Mouse (Mus musculus): ENCODE results near the gene Rwdd4a.

Rwdd4a gene

GRCm38 (mm10) chr8:47533344-47534125 lies at the start of gene Rwdd4a, which contains the start of gene Trappc11:
Gene Rwdd4a (plus strand): TSS chr8:47533664.
Gene Trappc11 (minus strand): TSS chr8:47533470.
- peak; percentile 94 for DNase-seq (ENCODE audit: low spot score)

GRCm38 (mm10) chr8:47487231-47487630 lies 46.2 kb upstream of the Rwdd4a start:
- no peak for DNase-seq (ENCODE audit: low spot score)

DNA sequence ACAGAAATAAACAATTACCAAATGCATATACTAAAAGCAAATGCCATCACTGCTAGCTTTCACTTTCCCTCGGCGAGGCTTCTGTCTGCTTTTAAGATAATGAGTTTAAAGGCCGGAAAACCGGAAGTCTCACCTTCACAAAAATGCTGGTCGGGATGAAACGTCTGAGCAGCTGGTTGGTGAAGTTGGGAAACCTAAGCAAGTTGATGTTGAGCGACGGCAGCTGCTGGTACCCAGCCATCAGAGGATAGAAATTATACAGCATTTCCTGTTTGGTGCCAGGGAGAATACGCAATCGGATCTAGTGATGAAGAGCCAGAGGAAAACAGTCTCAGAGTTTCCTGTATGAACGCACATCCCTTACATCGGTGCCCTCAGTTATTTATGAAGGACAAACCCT lies 40.4 kb upstream of the Rwdd4a start:
- DNase-seq (ENCODE audit: low spot score): no peak

DNA sequence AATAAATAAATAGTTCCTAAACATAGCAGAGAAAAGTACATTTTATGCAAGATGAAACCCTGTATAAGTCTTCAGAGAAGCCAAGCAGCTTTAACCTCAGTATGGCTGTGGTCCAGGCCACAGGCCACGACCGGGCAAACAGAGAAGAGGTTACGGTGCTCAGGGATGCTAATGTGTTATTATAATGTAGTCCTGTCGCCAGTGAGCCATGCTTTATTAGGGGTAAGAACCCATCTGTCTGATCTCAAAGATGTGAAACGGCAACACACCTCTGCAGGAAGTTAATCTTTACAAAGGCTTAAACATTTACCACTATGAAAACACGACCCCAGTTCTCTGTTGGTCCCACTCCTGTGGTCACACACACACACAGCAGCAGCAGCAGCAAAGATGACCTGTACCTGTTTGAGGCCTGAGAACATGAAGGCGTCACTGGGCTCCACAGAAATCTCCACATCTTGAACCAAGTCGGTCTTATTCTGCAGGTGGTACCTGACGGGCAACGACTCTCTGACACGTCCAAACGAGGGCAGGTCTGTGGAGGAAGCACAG lies 38.8 kb upstream of the Rwdd4a start:
- no peak for DNase-seq (ENCODE audit: low spot score)

DNA sequence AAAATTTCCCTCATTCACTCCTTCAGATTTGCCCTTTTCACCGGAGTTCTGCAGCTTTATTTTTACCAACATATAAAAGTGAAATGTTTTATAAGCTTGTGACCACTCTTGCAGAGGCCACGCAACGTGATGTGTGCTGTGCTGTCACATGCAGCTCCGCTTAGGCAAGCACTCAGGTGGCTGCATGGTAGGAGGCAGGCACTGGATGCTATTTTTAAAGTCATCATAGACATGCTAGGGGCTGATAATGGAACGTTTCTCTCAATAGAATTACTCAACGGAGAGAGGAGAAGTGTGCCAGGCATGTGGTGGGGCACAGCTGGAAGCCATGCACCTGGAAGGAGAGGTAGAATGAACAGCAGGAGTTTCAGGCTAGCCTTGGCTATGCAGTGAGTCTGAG lies 38.0 kb upstream of the Rwdd4a start:
- no peak for DNase-seq (ENCODE audit: low spot score)

GRCm38 (mm10) chr8:47501994-47502393 lies 31.5 kb upstream of the Rwdd4a start:
- no peak for DNase-seq (ENCODE audit: low spot score)

DNA sequence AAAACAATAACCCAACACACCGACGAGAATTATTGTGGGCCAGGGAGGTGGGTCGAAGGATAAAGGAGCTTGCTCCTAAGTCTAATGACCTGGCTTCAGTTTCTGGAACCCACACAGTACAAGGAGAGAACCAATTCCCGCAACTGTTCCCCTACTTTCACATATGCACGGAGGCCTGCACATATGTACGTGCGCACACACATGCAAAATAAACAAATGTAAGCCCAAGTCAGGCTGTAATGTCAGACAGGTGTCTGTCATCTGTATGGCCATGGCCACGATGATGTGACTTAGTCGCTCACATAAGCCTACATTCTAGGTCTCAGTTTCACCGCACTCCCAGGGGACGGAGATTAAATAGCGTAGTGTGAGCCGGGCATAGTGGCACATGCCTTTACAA lies 30.9 kb upstream of the Rwdd4a start:
- no peak for DNase-seq (ENCODE audit: low spot score)

- no peak for DNase-seq (ENCODE audit: low spot score)
Measured at GRCm38 (mm10) chr8:47505431-47505830, 28.0 kb upstream of the Rwdd4a start.

GRCm38 (mm10) chr8:47510930-47511329 lies 22.5 kb upstream of the Rwdd4a start:
- DNase-seq (ENCODE audit: low spot score): no peak

DNA sequence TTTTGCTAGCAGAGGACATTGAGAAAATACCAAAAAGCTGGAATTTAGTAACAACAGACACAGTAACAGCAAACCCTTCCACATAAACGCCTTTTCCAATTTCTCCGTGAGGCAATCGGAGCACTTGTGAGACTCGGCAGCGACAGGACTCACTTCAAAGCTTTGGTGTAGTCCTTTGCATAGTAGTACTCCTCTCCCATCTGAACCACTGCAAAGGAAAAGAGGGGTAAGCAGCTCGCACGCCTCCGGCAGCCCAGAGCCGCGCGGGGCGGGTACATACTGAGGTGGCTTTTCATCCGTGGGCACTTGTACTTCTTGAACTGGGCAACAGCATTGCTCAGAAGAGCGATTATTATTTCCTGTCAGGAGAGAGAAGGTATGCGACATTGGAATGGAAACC lies 19.9 kb upstream of the Rwdd4a start:
- DNase-seq (ENCODE audit: low spot score): no peak

DNA sequence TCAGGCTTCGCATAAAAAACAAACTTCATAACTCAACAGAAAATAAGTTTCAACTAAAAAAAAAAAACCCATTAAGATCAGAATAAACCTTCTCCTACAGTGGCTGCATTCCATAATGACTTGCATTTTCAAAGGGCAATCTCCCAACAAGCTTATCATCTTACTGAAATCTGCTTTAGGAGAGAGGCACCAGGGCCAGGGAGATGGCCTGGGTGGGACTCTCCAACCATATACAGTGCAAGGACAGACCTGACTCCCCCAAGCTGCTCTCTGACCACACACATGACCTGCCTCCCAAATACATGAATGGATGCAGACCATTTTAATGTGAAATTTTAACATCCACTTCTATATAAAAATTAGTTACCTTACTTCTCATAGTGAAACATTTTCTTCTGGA lies 5.4 kb upstream of the Rwdd4a start:
- DNase-seq (ENCODE audit: low spot score): no peak

DNA sequence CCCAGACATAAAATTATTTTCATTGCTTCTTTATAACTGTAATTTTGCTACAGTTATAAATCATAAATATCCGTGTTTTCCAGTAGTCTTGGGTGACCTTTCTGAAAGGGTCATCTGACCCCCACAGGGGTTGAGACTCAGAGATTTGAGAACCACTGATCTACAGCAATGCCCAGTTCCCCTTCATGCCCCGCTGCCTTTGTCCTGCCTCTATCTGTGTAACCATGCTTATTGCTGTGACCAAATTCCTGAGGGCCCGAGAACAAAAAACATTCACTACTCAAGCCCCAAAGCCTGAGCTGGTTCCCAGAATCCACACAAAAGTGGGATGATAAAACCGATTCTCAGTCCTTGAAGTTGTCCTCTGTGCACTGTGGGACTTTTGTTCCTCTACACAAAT lies 4.9 kb downstream of the Rwdd4a start:
- no peak for DNase-seq (ENCODE audit: low spot score)

DNA sequence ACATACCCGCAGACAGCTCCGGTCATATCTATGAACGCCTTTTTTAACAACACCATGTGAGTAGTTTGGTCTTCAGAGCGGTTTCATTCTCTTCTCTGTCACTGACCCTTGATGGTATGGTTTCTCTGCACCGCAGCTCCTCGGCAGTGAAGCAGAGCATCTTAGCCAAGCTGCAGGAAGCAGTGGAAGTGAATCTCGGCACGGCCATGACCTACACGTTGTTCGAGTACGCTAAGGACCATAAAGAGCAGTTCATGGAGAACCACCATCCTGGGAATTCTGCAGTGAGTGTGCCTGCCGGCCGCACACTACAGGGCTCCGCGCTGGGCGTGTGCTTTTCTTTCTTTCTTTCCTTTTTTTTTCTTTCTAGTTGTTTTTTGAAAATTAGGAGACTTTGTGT lies 9.3 kb downstream of the Rwdd4a start:
- DNase-seq (ENCODE audit: low spot score): no peak

- no peak for DNase-seq (ENCODE audit: low spot score)
Measured at GRCm38 (mm10) chr8:47544094-47544493, 10.6 kb downstream of the Rwdd4a start.

GRCm38 (mm10) chr8:47547102-47547501 lies 13.6 kb downstream of the Rwdd4a start:
- no peak for DNase-seq (ENCODE audit: low spot score)

DNA sequence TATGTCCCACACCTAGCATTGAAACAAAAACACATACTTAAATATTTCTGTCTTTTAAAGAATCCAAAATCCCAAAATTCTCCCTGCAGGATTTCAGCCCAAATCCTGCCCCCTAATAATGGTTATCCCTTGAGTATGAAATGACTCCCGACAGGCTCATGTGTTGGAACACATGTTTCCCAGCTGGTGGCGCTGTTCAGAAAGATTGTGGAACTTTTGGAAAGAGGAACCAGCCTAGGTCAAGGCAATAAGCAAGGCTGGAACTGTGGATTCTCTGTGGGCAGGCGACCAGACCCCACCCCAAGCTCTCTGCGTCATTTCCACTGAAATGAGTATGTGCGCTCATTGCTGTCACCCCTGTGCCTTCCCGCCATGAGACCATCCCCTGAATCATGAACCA lies 20.1 kb downstream of the Rwdd4a start:
- DNase-seq (ENCODE audit: low spot score): no peak

DNA sequence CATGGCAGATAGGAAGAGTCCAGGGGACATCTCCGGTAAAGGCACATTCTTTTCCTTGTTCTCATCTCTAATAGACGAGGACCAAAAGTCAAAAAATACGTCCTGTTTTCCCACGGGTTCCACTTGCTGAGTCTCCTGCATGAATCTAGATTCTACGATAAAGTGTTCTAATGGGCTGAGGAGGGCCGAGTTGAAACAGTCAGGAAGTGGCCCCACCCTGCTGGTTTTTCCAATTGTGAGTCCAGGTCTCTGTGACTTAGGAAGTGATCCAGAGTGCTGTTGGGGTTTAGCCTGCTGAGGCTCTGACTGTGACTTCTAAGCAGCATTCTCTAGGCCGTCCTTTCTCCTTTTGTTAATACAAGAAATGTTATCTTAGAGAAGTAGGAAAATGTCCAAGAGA lies 23.0 kb downstream of the Rwdd4a start:
- no peak for DNase-seq (ENCODE audit: low spot score)

DNA sequence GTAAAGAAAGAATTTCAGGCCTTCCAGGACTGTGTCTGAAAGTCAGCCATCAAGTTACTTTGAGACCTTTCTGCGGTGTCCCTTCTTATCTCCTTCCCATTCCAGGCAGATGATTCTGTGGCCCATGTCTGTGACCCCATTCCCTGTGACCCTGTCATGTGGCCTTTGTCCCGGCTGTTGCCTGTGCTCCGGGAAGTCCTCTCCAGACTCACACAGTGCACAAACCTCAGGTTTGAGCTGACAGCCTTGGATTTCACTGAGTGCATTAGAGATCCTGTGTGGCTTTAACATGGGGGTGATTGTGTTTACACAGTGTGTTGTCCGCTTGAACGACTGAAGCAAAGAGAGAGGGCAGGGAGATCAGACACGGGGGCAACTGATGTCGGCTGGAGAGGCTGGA lies 24.8 kb downstream of the Rwdd4a start:
- DNase-seq (ENCODE audit: low spot score): no peak

- no peak for DNase-seq (ENCODE audit: low spot score)
Measured at GRCm38 (mm10) chr8:47560801-47561200, 27.3 kb downstream of the Rwdd4a start.

DNA sequence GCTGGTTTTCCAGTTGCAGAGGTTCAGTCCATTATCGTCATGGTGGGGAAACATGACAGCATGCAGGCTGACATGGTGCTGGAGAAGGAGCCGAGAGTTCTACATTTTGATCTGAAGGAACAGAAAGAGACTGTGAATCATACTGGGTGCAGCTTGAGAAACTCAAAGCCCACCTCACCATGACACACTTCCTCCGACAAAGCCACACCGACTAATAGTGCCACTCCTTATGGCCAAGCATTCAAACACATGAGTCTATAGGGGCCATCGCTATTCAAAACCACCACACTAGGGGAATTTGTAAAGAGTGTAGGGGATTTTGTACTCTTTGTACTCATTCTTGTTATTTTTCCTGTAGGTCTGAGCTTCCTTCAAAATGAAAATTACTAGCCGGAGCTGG lies 33.1 kb downstream of the Rwdd4a start:
- no peak for DNase-seq (ENCODE audit: low spot score)

- no peak for DNase-seq (ENCODE audit: low spot score)
Measured at GRCm38 (mm10) chr8:47568098-47568497, 34.6 kb downstream of the Rwdd4a start.

DNA sequence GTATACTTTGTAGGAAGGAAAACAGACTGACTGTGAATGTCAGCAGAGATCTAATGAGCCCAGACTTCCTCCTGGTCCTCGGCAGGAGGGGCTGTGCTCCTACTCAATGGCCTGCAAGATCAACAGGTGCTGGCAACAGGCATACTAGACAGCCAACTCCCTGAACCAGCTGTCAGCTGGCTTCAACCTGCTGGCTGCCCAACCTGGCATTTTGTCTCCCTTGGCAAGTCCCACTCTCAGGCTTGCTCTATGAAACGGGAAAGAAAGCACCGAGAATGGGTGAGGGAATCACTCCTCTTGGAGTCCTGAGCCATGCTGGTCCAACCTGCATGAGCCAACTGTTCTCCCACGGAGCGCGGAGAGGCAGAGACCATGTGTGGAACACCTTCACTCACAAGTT lies 36.7 kb downstream of the Rwdd4a start:
- DNase-seq (ENCODE audit: low spot score): no peak

DNA sequence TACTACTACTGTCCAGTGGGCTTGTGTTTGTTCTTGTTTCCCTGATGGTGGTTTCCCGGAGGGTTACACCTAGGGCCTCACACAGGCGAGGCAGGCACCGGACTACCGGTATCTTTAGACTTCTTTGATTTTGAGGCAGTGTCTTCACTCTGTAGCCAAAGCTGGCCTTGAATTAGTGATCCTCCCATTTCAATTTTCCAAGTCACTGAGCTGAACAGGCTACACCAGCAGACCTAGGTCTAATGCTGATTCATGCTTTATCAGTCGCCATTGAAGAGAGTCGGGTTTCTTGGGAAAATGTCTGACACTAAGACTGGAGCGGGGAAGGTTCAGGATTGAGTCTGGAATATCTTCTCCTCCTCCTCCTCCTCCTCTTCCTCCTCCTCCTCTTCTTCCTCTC lies 40.0 kb downstream of the Rwdd4a start:
- no peak for DNase-seq (ENCODE audit: low spot score)

- no peak for DNase-seq (ENCODE audit: low spot score)
Measured at GRCm38 (mm10) chr8:47581454-47581853, 48.0 kb downstream of the Rwdd4a start.
